In the genomic region with DNA sequence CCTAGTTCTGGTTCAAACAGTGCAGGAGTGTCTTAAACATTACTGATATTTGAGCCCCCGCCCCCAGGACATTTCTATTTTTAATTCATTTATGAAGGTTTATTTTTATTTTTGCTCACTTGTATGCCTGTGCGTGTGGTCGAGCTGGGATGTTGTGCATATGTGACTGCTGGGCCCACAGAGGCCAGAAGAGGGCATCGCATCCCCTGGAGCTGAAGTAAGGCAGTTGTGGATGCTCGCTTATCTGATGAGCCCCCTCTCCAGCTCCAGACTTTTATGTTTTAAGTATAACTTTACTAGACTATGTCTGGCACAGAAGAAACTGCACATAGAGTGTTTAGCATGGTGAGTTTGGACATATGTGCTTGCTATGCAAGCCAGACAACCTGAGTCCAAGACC, we compare ENCODE assay signal across 16 mouse cellular contexts. TPM values are rescaled to one million over a fixed set of nuclear protein-coding genes. Genes with fewer than 3 reads are reported as not detected.
DNase-seq lines count a peak whose midpoint lies in the region; ATAC-seq lines count a peak whose summit lies in the region.
"Had no signal": no experiment of that assay in that cellular context is flagged by ENCODE, and none has a peak within 500 bp of the region (broad histone marks: within the 10 kb centered on the region; RNA-seq: fewer than 3 reads in every experiment).

No protein-coding gene starts in this region.

- WGBS in liver, embryonic 11.5 days = 88% methylated on average over 5 of the region's 5 CpGs

- H3K27me3 ChIP-seq in liver, embryonic 11.5 days (replicated peaks; ENCODE audit: control insufficient read depth, insufficient read depth, low read length) = no peaks in the 10 kb centered on the region
- H3K27me3 ChIP-seq: embryonic facial prominence, embryonic 12.5 days; forebrain, embryonic 15.5 days; intestine, embryonic 15.5 days; neural tube, embryonic 13.5 days had no signal

- no peak overlapping the region for H3K4me3 ChIP-seq in liver, embryonic 11.5 days (ENCODE audit: low read depth, low read length)
- H3K4me3 ChIP-seq: embryonic facial prominence, embryonic 12.5 days; forebrain, embryonic 15.5 days; intestine, embryonic 15.5 days; neural tube, embryonic 13.5 days had no signal

- H3K36me3 ChIP-seq in liver, embryonic 11.5 days (ENCODE audit: control insufficient read depth, insufficient read depth, low read length) = peaks cover 3% of the 10 kb centered on the region; the same call in 1 of the 2 replicates

- DNase-seq in embryo, embryonic 11 days = peak; percentile 11
- DNase-seq in embryo, embryonic 10.5 days (ENCODE audit: low spot score) = no peak
- DNase-seq in liver, embryonic 11.5 days (ENCODE audit: low spot score) = peak; percentile 29
- no peak for DNase-seq in liver
- DNase-seq in ZHBTc4 (ENCODE audit: low read depth, low spot score) = peak; percentile 51
- peak; percentile 21 for DNase-seq in thymus, postnatal 25 days
- DNase-seq in cerebellum, postnatal 25 days = no peak
- no peak for DNase-seq in adrenal gland, adult (ENCODE audit: inconsistent age in 2 of 2, low spot score in 1 of 2)
- DNase-seq: cerebellum, adult 8-10 months; lung, postnatal 10 days; midbrain, embryonic 14.5 days; right cerebral cortex, adult 18-20 months had no signal

- no peak overlapping the region for H3K4me2 ChIP-seq in liver, embryonic 11.5 days
- H3K4me2 ChIP-seq: embryonic facial prominence, embryonic 12.5 days; forebrain, embryonic 15.5 days; intestine, embryonic 15.5 days; neural tube, embryonic 13.5 days had no signal

- ATAC-seq in liver, embryonic 11.5 days (replicated peaks; ENCODE audit: low FRiP score) = no peak
- ATAC-seq: forebrain, embryonic 15.5 days; intestine, embryonic 15.5 days had no signal

- no peak overlapping the region for H3K9ac ChIP-seq in liver, embryonic 11.5 days (ENCODE audit: low read depth, low read length)
- H3K9ac ChIP-seq: embryonic facial prominence, embryonic 12.5 days; forebrain, embryonic 15.5 days; intestine, embryonic 15.5 days; neural tube, embryonic 13.5 days had no signal

- no peaks in the 10 kb centered on the region for H3K4me1 ChIP-seq in liver, embryonic 11.5 days (replicated peaks; ENCODE audit: control insufficient read depth, insufficient read depth, low read length)
- H3K4me1 ChIP-seq: embryonic facial prominence, embryonic 12.5 days; forebrain, embryonic 15.5 days; intestine, embryonic 15.5 days; neural tube, embryonic 13.5 days had no signal

- H3K9me3 ChIP-seq in liver, embryonic 11.5 days (ENCODE audit: control insufficient read depth, low read length) = no peaks in the 10 kb centered on the region
- H3K9me3 ChIP-seq: embryonic facial prominence, embryonic 12.5 days; forebrain, embryonic 15.5 days; intestine, embryonic 15.5 days; neural tube, embryonic 13.5 days had no signal

- no peak overlapping the region for H3K27ac ChIP-seq in liver, embryonic 11.5 days (ENCODE audit: low read depth, low read length)
- H3K27ac ChIP-seq: embryonic facial prominence, embryonic 12.5 days; forebrain, embryonic 15.5 days; intestine, embryonic 15.5 days; neural tube, embryonic 13.5 days had no signal

RNA-seq across cellular contexts. Expression of a gene that starts 11.1 kb away (rescaled TPM):
- polyA plus RNA-seq in liver, embryonic 11.5 days (2014; fragmentation: Nextera tagmentation; extraction: Ambion mirVana) = 18.9 and 21.7 TPM in 2 replicates

RNA-seq across cellular contexts. Expression of a gene that starts 14.5 kb away (rescaled TPM):
- 19.0 and 24.8 TPM in 2 replicates for polyA plus RNA-seq in liver, embryonic 11.5 days (2014; fragmentation: Nextera tagmentation; extraction: Ambion mirVana)

Comparison
In these comparisons a context has a peak if more than half of its experiments do, and no peak if none do; other contexts are left out.
1. DNase-seq: peak in embryo, embryonic 11 days (single experiment), liver, embryonic 11.5 days (single experiment), ZHBTc4 (single experiment) and thymus, postnatal 25 days (single experiment); none in embryo, embryonic 10.5 days (single experiment), liver (single experiment), cerebellum, postnatal 25 days (0 of 2) and adrenal gland, adult (0 of 2).